Mouse (Mus musculus) cerebellum, postnatal 36 days (tissue): ENCODE measurements at regions not wholly inside any gene's neighbourhood (a gene's known extent, or its start where the extent isn't known, plus 50 kb on each side); places are given as distances from the start of the nearest gene placed in this dataset.

Source experiments
- DNase-seq, 2 experiments: peaks; one replicate each; pipeline ENCODE4 v3.0.0; 2021 to 2022; ENCODE audit warnings: mixed read lengths in 2 of 2

DNA sequence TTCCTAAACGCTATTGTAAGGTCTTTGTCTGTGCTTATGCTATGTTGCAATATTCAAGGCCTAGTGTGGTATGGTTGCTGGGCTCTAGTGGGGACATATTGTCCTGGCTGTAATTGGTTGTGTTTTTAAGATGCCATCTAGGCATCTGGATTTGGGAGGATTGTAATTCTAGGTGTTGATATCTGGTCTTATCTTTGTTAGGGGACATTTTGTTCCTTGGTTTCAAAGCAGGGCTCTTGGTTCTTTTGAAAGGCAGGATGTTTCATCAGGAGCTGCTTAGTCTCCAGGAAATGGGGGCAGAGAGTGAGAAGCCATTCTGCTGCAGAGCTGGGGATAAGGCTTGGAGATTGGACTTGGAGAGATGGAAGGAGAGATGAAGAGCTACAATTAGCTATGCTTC is 194.7 kb upstream of the Usp24 start:
- DNase-seq = no peak

DNA sequence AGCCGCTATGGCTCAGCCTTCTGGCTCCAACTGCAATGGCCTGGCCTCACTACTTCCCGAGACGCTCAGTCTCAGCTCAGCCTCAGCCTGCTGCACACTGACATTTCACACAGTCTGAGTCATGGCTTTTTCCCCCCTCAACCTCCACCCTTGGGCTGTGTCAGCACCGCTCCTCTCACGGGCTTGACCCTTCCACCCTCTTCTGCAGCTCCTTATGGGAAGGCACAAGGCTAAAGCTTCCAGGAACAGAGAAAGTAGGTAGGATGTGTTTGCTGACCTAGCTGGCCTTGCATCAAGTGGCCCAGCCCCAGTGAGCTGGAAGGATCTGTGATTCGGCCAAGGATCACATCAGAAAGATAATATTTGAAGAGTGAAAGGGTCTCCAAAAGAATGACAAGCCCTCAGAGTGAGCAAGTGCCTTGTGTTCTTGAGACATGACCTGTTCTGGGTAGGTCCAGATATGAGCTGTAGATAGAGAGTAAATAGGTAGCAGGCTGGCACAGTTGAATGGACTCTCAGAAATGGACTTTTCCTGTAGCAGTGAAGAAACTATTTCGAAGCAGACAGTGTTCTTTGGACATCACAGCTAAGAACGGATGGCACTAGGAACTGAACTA is 192.9 kb upstream of the Usp24 start:
- DNase-seq = no peak

DNA sequence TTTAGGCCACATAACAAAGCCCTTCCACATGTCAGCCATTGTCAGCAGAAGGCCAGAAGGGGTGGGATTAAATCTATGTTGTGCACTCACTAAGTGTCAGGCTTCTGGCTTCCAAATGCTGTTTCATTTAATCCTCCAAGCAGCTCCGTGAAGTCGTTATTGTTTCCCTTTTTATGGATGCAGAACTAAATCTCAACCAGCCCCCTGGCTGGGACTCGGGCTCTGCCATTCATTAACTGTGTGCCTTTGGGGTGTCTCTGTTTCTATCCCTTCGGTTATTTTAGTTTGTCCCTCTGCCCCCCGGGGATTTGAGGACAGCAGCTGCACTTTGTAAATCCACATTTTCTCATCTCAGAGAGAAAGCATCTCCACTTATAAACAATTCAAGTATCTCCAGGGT is 188.8 kb upstream of the Usp24 start:
- no peak for DNase-seq

DNA sequence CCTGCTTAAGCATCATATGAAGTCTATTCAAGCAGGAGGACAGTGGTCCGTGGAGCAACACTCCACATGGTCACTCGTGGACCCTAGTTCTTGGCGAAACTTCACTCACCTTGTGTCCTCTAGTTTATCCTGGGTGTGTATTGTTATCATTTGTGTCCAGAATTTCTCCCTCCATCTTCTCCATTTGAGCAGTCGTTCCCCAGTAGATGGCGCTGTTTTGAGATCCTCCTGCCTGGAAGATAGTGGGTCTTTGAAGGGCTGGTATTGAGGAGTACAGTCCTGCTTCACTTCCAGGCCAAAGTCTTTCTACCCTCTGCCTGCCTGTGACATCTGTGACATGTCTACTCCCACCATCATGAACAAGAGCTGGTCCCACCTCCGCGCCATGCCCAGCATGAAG is 188.4 kb upstream of the Usp24 start:
- peak in 1 of 2 experiments; percentile 5 for DNase-seq

DNA sequence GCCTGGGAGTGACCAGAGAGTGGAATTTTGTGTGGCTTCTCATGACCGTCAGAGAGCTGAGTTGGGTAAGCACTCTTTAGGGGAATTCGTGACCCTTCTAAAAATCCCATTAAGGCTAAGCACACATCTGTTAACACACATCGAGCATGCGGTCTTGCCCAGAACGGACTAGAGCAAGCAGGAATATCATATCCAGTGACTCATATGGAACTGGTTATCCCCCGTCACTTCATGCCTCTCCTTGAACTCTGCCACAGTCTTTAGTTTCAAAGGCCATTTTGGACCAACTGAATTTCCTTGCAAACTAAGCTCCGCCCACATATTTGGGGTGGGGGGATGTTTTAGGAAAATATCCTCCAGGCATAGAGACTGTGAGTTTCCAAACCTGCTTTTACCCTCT is 186.7 kb upstream of the Usp24 start:
- no peak for DNase-seq

DNA sequence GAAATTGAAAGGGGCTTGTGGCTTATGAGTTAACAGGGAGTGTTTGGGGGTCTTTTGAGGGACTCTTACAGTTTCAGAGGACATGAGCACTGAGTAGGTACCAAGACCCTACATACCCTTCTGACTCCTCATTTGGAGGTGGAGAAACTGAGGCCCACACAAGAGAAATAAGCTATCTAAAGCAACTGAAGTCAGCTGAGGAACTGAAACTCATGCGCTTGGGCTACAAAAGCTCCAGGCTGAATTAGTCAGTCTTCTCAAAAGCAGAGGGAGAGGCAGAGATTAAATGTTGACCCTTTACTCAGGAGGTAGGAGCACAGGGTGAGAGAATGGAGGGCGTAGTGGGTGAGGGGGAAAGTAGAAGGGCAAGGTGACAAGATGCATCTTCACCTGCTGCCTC is 186.2 kb upstream of the Usp24 start:
- no peak for DNase-seq

DNA sequence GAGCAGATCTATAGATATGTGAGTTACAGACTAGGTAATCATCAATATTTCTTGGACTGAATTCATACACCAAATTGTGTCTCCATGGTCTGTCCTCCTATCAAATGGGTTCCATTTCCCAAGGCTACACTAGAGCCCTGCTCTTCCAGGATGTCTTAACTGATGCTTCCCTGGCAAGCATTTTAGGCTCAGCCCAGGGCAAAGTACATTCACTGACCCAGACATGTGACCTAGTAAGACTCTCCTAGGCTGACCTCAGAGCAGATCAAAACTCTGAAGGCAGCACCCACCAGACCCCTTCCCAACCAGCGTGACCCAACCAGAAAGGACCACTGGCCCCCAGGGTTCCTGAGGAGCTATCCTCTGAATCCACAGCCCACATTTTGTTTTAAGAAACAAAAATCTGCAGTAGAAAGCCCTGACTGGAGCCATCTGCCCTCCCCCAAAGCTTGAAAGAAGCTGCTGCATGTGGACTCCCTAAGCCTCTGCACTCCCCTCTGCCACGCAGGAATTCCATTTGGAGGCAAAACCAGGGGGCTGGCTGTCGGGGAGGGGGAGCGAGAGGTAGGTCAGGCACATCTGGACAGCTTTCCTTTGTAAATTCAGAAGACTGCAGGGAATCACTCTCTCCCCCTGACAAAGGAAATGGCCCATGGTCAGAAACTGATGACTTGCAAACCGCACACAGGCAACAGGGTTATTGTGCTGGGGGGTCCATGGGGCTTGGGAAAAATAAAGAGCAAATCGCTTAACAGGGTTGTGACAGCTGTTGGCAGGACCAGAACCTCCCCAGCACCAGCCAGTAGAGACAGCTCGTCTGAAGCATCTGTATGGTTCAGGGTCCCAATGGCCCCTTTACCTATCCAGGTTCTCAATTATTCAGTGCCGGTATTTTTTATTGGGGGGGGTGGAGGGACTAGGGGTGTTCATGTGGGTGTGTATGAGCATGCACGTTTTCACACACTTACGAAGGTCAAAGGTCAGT is 182.0 kb upstream of the Usp24 start:
- DNase-seq = no peak

DNA sequence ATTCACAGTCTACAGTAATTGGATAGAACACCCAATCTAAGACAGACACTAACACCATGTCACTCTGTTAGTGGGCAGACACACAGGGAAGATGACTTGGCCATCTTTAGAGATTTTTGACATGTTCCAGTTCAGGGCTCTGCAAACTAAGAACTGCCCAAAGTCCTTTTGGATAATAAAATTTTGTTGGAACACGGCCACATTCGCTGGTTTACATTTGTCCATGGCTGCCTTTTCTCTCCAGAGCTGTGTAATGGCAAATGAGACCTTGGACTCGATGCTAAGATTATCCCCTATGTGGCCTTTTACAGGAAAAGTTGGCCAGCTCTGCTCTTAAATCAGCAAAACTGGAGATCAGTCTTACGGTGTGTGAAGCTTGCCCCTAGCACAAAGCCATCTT is 173.3 kb upstream of the Usp24 start:
- DNase-seq = no peak

DNA sequence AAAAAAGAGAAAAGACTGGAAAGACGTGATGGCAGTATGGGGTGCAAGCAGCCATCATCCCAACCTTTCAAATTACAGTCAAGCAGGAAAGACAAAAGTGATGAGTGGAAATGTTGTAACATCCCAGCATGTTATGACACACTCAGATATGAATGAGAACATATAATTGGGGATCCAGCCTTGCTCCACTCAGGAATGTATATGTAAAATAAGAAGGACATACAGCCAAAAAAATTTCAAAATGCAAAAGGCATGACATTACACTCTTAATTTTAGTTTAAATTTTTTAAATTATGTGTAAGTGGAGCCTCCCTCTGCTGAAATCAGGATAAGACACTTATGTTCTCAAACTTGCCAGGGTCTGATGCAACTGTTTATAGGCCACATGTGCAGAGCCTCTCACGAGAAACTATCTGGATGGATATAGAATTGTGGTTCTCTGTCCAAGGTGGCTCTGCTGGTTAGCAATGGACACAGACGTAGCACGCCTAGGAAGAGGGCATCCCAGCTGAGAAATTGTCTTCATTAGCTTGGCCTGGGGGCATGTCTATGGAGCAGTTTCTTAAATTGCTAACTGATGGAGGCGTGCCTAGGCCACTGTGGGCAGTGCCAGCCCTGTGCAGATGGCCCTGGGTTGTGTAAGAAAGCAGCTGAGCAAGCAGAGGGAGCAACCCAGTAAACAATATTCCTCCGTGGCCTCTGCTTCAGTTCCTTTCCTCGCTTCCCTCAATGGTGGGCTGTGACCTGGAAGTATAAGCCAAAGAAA is 171.5 kb upstream of the Usp24 start:
- no peak for DNase-seq

DNA sequence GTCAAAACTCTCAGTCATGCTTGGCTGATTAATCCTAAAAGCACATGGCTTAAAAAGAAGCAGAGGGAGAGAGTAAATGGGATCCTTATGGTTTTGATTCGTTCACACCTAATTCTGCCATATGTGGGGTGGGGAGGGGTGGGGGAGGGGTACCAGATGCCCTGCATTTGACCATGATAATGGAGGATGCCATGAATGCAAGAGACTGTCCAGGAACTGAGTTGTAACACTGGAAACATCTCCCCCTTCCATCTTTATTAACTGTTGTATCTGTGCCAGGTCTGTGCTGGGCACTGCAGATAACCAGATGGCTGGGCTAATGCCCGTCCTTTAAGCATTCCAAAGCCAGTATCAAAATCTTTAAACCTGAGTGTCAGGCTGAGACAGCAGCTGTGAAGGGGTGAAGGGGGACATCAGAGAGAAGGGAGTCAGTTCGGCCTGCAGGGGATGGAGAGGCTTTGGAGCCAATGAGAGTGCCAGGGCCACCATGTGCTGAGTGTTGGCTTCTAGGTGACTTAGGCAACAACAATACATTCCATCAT is 169.0 kb upstream of the Usp24 start:
- DNase-seq = peak; percentile 7 to 10

DNA sequence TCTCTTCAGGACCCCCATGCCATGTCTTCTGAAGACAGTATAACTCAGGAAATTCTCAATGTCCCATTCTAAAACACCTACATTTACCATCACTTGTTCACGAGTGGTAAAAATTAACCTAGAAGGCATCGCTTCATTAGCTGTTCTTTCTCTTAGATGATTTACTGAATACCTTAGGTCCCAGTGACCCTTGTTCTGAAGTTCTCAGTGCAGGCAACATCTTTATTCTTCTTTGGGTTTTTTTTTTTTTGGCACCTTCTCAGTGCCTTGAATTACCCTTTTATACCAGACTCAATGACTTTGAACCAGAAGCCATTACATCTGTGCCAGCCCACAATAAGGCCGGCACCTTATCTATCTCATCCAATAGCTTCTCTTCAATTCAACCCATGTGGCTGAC is 167.1 kb upstream of the Usp24 start:
- DNase-seq = no peak

DNA sequence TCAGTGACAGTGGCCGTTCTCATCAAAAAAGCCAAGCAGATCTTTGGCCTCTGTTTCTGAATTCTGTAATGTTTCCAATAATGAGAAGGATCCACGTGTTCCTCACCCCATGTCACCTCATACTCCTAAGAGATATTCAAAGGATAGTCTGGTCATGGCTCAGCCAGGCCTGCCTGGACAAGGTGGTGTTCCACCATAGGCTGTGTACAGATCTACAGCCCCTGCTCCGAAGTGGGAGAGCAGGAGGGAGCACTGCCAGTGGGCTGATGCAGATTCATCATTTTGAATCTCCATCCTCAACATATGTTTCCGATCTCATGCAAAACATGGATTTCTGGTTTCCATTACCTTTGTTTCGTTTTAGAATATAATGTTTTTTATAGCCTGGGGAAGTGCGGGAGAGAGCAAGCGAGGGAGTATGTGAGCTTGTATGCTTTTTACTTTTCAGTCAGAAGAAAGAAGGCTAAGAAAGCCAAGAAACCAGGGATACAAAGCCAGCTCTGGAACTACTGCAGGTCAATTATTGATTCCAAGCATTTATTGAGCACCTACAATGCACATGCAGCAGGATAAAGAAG is 166.5 kb upstream of the Usp24 start:
- DNase-seq = no peak

DNA sequence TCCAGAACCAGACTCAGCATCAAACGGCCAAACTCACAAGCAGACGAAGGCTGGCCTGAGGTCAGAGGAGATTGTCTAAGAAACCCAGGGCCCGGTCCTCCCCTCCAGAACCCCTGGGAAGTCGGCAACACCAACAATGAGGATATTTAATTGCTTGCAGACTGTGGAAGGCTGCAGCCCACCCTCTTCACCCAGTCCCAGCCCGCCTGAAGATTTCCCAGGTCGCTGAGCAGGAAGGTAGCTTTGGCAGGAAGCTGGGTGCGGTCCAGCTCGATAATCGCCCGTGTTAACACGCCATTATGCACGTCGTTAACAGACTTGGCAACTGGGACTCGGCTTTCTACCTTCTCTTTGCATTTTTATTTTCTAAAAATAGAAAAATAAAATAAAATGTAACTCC is 165.2 kb upstream of the Usp24 start:
- no peak for DNase-seq

DNA sequence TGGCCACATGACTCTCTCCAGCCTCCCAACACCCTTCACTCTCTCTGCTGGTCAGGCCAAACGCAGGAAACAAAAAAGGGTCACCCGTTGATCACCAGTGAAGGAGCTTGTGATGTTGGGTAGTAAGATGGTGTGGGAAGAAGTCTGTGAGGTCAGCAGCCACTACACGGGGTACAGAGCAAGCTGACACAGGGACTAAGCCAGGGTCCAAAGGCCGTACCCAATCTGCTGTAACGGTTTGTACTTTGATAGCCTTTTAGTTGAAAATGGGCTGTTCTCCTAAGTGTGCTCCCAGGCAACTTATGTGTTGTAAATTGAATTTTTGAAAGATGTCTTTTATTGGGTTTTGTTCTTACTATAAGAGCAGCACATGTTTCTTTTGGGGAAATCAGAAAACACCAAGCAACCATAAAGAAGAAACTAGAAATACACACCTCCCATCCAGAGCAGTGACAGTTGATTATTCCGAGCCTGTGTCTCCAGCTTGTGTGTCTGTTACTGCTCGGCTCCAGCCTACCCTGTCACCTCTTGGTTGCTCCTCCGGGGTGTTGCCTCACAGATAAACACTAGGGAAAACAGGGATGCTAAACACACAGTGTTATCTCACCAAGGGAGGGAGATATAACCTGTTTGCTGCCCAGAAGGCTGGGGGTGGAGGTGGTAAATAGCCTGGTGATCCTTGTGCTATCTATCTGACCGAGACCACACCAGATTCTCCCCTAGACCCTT is 158.4 kb upstream of the Usp24 start:
- no peak for DNase-seq

DNA sequence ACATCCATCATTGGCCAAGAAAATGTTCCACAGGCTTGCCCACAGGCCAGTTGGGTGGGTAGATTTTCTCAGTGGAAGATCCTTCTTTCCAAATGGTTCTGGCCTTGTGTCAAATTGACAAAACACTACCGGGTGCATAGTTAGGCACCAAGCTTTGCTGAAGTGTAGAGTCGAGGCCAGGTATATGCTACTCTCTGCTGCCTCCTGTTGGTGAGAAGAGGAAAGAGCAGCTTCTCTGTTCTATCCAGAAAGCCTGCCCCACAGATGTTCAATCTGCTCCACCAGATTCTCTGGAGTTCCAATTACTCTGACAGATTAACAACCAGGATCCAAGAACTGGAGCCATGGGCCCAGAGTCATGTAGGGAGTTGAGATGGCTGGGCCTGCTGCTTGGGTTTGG is 154.4 kb upstream of the Usp24 start:
- no peak for DNase-seq

DNA sequence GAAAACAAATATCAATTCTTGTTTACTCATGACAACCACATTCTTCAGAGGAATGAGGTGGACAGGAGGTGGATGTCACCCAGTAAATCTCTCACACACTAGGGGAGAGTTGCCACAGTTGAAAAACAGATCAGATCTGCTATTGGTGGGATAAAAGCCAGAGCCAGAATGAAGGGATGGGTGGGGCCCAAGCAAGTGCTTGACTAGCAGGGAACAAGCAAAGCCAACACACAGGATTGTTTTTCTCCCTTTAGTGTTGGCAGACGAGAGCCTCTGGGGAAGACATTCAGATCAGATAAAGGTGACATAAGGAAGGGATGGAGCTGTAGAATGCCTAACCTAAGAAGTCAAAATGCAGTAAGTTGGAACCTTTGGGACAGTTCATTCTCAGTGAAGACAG is 153.5 kb upstream of the Usp24 start:
- no peak for DNase-seq

DNA sequence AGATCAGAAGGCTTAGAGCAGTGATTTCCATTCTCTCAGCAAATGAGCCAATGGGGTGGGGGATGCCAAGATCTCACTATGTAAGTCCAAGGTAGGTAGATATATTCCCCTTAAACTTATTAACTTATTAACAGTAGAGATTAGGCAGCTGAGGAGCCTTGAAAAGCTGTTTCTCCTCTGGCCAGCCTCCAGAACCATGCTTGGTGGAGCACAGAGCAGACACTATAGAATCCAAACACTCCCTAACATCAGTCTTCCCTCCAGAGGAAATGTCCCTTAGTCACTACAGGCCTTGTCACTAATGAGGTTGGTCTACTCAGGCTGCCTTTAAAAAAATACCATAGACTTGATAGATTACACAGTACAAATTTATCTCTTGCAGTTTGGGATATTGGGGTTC is 152.8 kb upstream of the Usp24 start:
- DNase-seq = no peak

DNA sequence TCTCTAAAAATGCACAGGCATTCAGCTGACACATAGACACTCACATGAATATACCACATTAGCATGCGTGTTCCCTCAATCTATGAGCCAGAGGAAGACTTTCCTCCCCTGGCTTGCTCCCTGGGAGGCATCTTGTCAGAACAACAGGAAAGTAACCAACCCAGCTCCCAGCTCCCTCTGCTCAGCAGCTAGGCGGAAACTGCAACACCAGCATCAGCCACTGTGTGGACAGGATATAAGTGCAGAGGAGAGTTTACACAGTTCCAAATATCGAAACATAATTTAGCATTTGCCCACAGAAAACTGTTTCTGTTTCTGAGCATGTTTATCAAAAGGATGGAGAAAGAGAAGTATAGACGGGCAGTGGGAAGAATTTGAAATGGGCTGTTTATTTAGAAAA is 148.3 kb upstream of the Usp24 start:
- no peak for DNase-seq

DNA sequence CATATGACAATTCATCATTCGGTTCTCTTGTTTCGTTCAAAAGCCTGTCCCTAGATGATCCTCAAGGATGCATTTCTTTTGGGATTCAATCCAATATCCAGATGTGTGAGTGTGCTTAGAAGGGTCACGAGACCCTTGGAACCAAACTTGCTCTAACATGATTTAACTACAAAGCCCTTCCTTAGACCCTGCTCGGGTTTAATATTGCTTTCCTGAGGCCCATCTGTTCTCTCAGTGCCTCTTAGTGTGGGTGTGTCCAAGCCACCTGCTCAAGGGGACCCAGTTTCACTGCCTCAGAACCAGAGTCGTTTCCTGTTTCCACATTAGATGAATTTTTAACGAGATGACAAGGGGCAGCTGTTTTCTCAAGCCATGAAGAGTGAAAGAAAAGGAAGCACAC is 147.3 kb upstream of the Usp24 start:
- no peak for DNase-seq

DNA sequence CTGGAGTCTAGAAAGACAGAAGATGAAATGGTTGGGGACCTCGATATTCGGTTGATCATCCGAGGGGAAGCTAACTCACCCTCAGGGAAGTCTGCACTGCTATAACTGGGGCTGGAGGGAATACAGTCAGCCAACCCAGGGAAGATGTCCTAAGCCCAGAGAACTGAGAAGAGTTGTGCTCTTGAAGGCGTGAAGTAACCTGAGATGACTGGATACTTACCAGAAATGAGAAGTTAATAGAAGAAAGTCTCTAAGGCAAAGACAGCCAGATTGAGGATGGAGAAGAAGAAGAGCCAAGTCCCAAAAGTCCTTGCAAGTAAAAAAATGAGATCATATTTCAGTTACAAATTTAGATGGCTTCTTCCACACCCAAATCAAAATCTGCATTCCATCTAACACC is 146.5 kb upstream of the Usp24 start:
- no peak for DNase-seq

DNA sequence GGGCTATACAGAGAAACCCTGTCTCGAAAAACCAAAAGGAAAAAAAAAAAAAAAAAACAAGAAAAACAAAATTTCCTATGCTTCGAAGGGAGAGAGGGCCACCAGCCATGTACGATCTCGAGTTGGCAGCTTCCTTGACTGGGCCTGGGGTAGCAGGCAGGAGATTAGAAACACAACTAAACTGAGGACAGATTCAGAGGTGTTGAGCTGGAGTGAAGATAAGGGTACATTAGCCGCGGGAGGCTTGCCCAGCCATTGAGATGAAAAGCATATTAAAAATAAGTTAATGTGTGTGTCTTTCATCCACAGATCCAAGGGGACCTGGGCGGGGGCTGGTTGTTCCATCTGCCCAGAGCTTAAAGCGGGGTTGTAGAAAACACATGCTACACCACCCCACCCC is 145.3 kb upstream of the Usp24 start:
- DNase-seq = no peak

DNA sequence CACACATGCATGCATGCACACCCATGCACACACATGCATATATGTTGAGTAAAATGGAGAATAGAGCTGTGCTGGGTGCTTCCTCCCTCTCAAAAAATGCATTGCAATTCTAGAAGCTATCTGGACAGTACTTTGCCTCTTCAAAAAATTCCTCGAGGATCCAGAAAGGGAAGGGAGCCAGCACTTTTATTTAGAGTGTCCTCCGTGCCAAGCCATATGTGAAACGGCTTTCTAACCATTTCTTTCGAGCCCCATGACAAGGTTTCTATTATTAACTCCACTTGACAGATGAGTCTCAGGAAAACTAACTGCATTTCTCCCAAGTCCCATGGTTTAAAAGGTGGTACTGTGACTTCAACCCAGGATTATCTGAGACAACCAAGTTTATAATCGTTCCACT is 140.7 kb upstream of the Usp24 start:
- no peak for DNase-seq
